Mouse (Mus musculus): Measurements from ENCODE around the gene Nbeal2.

Nbeal2 gene

DNA sequence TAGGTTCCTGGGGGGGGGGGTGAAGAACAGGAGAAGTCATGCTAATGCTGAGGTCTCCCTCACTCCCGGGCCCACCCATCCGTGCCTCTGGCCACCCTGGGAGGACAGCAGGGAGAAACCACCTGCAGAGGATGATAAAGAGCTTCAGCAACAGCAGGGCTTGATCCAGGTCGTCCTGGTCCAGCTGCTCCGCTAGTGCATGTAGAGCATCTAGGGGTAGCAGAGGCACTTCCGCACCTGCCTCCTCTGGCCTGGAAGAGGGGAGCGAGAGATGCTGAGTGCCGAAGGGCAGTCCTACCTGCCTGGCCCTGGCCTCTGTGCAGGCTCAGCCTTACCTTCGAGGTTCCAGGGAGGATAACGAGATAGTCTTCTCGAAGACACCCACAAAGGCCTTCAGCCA lies 9.7 kb downstream of the Nbeal2 start:
- no peak for DNase-seq

DNA sequence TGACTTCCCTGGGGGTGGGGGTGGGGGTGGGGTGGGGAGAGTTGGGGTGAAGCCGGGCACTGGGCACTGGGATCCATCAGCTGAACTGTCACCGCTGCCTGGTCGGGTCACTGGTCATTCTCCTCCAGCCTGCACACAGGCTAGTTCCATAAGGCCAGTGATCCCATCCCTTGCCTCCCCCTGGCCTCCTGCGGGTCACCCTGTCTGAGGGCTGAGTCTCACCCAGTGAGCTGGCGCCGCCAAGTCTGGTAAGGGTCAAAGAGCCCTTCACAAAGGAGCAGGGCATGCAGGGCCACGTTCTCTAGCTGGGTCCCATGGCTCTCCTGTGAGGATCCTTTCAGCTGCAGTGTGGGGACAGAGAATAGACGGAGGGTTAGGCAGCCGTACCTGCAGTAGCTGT lies 10.2 kb downstream of the Nbeal2 start:
- no peak for DNase-seq

DNA sequence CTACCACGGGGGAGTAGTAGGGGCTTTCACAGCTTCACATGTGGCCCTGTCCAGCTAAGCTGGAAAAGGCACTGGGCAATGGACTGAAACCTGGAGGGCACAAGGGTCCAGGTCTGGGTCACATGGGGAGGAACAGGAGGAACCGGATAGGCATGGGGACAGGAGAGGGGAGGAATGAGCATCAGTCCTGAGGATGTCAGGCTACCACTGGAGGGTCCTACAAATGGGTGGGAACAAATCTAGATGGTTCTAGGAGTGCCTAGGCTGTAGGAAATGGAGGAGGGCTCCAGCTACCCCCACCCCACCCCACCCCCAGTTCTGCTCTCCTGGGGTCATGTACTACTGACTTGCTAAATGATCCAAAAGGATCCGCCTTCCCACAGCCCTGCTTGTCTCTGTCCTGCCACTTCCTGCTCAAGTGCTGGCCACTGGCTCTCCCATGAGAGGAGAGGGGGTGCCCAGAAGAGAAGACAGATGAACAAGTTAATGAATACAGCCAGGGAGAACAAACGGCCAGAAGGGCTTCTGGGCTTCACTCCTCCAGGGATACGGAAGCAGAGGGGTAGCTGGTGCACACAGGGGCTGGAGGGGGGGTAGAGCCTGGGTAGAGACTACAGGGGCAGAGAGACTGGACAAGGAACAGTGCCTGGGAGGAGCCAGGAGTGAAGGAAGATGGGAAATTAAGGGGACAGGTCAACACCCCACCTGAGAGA lies 11.0 kb downstream of the Nbeal2 start:
- DNase-seq = no peak

DNA sequence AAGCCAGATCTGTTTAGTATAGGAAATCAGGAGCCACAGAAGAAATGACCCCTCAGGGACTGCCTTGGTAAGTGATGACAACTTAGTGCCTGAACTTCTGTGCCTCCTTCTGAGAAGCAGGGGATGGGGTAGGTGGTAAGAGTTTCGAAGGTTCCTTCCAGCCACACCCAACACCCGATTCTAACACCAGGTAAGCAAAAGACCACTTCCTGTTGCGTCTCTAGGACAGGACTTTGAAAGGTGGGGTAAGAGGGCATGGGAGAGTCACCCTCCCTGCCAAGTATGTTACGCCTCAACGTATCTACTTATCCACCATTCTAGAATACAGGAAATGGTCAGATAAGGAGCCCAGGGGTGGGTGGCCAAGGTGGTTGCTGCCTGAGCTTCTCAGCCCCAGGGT lies 13.0 kb downstream of the Nbeal2 start:
- DNase-seq = no peak

DNA sequence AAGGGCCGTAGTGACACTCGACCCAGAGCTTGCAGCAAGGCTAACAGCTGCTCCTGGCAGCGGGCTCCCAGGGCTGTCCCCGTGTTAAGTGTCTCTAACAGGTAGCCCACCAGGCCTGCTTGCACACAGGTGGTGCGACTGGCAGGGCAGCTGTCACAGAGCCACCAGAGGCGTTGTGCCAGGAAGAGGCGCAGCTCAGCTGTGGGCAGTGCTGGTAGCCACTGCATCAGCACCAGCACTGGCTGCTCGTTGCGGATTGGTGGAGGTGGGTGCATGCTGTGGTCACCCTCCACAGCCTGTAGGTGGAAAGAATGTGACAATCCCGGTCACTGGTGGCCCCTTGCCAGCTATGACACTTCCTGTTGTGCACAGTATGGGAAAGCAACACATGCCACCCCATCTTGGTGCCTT lies 15.3 kb downstream of the Nbeal2 start:
- peak in 1 of 2 experiments; percentile 34 for DNase-seq

DNA sequence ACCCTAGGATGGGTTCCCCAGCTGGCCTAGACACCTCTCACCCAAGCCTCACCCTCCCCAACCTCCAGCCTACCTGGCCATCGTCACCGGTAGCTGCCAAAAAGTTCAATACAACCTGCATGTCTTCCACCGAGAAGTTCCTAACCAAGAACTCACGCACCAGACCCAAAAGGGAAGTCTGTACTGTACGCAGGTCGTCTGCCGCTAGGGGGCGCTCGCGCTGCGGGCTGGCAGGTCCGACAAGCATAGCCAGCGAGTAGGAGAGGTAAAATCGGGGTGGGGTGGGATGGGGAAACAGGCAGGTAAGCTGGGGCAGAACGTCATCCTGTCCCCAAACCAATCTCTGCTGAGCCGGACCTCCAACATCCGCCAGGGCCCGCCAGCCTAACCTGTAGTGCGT lies 18.7 kb downstream of the Nbeal2 start:
- peak; percentile 83 to 88 for DNase-seq

DNA sequence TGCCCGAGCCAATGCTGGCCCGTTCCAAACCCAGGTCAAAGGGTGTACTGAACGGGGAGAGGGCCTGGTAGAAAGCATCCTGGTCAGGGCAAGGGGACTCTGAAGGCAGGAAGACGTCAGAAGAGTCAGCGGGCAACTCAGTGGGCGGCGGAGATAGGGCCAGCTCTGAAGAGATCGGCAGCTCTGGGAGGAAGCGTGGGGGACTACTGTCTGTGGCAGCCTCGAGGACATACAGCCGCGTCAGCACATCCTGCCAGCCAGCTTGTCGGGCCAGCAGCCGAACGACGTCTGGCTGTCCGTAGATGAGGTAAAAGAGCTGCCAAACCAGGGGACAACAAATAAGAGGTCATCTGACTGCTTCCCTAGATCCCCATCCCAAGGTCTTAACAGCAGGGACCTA lies 20.1 kb downstream of the Nbeal2 start:
- DNase-seq = no peak

DNA sequence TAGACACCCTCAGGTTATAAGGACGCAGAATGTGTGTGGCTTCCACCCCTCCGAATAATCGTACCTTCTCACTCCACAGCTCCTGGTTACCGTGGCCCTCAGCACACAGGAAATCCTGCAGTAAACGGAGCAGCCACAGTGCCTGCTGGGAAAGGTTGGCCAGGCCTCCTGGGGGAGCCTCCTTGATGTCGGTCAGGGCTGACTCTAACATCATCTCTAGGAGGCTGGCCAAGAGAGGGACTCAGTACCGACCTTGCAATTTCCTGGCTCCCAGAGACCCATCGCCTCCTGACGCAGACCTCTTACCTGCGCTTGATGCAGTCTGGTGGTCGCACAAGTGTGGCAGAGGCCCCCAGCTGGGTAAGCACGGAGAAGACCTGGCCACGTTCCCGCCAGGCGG lies 21.3 kb downstream of the Nbeal2 start:
- no peak for DNase-seq

DNA sequence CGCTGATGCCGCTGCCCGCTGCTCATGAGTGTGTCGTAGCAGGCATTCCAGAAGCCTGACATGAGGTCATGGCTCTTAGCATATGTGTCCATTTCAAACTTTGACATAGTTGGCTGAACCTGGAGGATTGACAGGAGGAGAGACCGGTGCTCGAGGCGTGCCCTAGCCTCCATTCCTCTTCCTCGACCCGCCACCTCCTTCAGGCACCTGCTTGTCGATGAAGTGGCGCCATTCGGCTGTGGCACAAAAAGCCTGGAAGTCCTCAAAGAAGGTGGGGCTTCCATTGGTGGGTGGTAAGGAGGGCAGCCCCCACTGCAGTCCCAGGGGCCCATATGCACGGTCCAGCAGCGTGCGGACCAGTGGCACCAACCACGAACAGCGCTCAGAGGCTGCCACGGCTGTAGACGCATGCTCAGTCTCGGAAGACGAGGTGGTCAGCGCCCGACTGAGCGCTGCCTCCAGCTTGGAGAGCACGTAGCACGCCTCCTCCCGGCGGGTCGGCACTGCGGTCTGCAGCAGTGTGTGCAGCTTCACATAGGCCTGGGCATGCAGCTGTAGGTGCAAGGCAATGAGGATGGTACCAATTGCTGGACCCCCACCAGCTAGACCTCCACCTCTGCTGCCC lies 22.2 kb downstream of the Nbeal2 start:
- DNase-seq = no peak

DNA sequence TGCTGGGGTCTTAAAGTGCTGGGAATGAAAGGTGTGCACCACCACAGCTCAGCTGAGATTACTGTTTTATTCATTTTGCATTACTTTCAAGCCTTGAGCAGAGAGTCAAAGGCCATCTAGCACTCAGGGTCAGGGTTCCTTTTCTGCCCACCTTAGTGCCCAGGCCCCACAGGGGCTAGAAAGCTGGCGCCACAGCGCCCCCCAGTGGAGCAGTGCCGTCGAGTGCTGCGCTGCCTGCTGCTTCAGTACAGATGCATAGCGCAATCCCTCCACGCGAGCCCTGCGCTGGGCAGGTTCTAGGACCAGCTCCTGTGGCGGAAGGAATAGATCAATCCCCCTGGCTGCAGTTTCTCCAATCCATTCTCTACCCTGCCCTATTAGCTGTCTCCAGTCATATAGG lies 22.8 kb downstream of the Nbeal2 start:
- DNase-seq = peak in 1 of 2 experiments; percentile 38

DNA sequence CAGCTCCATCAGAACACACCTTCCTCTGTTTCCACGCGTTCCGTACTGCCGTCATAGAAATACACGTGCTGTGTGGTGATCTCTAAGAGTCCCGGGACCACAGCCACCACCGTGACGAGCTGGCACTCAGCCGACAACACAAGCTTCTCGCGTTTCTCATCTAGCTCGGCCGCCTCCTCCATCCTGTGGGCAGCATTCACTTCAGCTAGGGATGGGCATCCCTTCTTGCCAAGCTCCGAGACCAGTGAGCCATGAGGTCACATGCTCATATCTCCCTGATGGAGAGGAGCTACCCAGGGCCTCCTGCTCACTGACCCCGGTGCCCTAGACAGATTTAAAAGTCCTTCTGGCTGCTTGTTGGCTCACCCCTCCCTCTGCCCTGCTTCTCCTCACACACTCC lies 23.8 kb downstream of the Nbeal2 start:
- DNase-seq = no peak

DNA sequence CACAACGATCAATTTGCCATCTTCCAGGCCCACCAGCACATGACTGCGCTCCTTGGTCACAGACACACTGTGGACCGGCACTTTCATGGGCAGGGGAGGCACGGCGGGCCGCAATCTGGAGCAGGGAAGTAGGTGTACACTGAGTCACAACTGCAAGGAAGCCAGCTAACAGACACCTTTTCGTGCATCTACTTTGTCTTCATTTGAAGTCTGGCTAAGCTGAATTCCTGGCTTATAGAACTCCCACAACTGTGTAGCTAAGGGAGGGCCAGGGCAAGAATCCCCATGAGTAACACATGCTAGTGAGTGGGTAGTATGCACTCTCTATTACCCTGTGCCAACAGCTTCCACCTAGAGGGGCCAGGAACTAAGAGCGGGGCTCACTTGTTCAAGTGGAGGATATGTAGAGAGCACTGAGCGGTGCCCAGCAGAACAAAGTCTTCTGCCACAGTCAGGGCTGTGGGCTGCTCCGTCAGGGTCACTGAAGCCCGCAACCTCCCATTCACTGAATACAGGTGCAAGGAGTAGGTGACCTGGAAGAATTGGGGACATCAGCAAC lies 28.5 kb downstream of the Nbeal2 start:
- DNase-seq = no peak

DNA sequence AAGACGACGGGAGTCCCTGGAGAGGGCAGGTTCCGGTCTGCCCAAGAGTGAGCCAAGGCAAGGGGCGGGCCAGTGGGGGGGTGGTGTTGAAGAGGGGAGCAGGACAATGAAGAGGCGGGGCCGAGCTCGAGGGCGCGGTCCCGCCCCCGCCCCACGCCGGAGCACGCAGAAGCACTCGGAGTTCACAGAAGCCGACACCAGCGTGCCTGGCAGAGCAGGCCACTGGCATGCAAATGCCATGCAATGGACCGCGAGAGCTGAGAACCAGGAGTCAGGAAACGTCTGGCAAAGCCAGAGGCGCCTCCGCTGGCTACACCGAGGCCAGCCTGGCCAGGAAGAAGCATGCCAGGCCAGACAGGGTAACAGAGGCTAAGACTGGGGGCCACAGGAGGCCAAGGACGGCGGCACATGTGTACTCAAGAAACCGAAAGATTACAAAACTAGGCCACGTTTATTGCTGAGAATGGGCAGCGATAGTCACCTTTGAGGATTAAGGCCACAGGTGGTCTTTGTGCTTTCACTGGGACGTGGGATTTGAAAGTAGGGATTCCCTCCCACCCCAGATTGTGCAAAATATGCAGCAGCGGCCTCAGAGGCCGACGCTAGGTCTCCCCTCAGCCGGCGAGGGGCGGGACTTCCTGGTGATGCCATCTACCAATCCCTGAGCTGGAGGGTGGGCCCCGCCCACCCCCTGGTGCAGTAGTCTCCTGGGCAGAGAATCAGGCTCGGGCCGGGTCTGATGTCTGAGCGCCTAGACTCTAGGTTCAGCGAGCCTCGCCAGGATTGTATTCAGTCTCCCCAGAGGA lies 29.4 kb downstream of the Nbeal2 start, which contains the start of gene Nradd:
TSS of gene Nradd (minus strand) at position 92 of the 806 bp plus-strand sequence.
- DNase-seq = peak; percentile 89 to 93

DNA sequence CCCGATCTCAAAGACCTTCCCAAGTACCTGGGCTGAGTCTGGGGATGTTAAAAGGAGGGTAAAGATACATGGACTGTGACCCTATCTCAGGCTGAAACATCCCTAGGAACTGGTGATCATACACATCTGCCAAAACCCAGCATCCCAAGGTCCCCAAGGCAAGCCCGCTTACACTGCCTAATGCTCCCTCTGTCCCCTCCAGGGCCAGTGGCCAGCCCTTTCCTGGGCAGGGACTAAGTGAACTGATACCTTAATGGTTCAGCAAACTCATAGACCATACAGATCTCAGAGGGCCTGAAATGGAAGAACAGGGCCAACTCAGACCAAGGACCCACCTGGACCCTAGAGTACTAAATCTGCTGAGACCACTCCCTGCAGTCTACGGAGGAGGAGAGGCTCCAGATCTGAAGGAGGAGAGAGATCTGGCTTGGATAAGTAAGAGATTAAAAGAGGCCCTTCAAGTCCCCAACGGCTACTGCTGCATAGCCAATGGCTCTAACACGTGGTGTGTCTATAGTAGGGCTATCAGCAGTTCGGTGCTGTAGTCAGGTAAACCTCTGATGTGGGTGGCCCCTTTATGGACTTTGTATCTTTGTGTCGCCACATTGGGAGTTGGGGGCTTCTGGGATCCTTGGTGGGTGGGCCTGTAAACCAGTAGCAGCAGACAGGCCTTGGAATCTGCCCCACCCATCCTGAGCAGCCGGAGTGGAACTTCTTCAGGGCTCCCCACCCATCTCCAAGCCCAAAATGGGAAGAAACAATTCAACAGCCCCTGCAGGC lies 30.4 kb downstream of the Nbeal2 start:
- peak in 1 of 2 experiments; percentile 9 for DNase-seq

DNA sequence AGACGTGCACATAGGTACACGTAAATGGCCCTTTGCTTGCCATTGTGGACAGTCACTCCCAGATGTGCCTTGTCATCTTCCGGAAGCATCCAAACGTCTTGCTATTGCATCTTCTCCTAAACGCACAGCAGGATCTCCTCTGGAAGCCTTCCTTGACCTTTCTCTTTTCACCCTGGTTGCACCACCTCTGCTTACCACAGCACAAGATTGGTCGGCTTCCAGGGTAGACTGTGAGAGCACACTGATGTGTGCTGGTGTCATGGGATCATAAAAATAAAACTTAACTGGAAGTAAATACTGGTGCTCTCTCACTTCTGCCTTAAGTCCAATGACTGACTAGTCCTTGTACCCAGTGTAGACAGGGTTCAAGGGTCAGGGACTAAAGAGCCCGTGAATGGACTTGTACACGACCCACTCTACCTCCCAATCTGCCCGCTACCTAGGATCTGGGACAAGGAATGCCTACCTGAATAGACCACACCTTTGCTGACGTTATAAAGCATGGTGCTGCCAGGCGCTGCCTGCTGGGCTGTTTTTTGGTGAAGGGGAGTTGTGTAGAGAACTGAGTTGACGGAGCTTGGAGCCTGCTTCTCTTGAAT lies 31.2 kb downstream of the Nbeal2 start:
- DNase-seq = peak in 1 of 2 experiments; percentile 3

DNA sequence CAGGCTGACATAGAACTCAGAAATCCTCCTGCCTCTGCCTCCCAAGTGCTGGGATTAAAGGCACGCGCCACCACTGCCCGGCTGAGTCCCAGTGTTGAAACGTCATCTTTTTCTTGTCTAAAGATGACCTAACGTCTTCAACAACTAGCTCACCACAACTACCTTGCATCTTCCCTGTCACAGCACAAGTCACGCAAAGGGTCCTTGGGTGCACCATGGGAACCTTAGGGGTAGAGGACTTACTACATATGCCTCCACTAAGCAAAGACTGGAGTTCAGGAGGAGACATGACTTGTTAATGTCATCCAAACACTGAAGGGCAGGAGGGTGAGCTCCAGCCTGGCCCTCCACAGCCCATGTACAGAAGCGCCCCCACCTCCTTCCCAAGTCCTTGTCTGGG lies 33.3 kb downstream of the Nbeal2 start:
- DNase-seq = no peak

DNA sequence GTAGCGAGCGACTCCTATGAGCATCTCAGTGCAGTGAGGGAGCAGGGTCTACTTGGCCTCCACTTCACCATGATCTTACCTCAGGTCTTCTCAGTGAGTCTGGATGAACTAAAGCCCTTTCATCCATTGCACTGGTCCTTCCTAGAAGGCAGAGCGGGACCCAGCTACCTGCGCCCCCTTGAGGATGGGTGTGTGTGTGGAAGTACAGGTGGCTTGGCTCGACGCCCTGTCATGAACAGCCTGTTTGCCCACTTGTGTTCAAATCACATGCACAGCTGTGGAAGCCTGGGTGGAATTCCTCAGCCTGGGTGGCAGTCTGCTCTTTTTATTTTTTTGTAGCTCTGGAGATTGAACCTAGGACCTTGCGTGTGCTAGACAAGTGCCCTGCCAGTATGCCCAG lies 33.8 kb downstream of the Nbeal2 start:
- DNase-seq = peak; percentile 76 to 81

DNA sequence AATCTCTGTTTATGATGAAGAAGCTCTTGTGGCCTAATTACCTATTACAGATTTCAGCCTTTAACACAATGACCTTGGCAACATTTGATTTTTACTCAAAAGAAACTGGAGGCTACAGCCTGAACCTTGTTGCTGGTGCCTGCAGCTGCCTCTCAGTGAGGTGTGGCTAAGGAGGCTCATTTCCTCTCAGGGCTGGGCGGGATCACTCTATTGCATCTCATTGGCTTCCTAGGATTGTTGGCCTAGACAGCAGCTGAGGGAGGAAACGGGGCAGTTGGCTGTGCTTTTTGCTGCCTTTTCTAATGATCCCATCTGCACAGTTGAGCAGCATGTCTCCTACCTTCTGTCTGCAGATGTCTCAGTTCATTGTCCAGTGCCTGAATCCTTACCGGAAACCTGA lies 36.9 kb downstream of the Nbeal2 start:
- peak in 1 of 2 experiments; percentile 15 for DNase-seq

DNA sequence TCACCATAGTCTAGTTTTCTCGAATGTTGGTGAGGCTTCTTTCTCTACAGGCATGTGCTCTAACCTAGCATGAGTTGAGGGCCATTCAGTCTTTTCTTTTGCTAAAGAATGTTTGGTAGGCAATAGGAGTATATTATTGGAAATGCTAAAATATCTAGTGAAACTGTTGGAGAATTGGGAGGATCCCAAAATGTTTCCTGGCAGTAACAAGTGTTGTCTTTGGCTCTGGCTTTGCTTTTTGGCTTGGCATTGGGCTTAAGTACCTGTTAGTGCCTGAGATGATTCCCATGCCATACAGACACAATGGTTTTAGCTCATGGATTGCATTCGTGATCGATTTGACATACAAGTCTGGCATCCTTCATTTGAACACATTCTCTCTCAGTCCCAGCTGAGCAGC lies 42.5 kb downstream of the Nbeal2 start:
- DNase-seq = no peak

DNA sequence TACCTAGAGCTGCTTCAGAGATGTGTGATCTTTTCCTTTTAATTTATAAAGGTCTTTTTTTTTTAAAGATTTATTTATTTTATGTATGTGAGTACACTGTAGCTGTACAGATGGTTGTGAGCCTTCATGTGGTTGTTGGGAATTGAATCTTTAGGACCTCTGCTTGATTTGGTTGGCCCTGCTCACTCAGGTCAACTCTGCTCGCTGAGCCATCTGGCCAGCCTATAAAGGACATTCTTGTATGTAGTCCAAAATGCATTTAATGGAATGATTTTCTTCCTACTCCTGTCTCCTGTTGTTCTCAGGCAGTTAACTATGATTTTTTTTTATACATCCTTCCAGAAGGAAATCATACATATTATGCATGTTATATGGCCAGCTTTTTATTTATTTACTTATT lies 70.4 kb downstream of the Nbeal2 start:
- DNase-seq = no peak

DNA sequence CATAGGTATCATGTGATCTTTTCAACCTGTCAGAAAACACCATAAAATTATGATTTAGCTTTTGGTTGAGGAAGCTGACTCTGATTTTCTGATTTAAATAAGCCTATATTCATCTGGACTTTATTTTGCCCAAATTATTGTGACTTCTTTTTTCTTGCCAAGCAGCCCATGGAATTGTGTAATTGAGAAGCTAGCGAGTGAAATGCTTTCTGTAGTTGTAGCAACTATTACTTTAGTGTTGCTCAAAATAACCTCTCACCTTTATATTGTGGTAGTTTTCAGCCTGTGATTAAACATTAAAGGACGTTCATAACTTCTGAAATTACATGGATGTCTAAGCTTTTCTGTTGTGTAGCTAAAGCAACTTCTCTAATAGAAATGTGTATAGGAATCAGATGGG lies 71.8 kb downstream of the Nbeal2 start:
- no peak for DNase-seq

All from lung, adult 18-20 months (tissue).